Mouse (Mus musculus): ENCODE results near the gene Limd1. TPM values are rescaled to one million over a fixed set of nuclear protein-coding genes. Genes with fewer than 3 reads are reported as not detected.

The Limd1 gene
- total and polyA plus RNA-seq, 3 experiments, result 14.0 to 30.3 (median 22.8) TPM

DNA sequence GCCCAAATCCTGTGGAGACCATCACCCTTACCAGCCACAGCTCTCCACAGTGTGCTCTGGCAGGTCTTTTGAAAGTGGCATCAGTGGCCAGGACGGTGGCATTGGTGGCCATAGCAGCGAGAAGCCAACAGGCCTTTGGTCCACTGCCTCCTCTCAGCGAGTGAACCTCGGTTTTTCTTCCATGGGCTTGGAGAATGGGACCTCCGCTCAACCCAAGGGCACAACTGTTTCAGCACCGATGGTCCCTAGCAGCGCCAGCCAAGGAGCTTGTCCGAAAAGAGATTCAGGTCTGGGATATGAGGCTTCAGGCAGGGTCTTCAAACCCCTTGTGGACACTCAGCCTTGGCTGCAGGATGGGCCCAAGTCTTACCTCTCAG lies 1.4 kb downstream of the Limd1 start:
- H3K36me3 ChIP-seq (replicated peaks), result peaks cover 56% of the 10 kb centered on the region
- ATAC-seq (ENCODE audit: extremely low read depth, insufficient number of reproducible peaks, low FRiP score, poor library complexity, severe bottlenecking), result no peak
- peak overlapping the region; percentile 77 for H3K4me3 ChIP-seq (ENCODE audit: low read depth, low read length)
- H3K27me3 ChIP-seq (ENCODE audit: insufficient read depth, low read length), result peaks cover 7% of the 10 kb centered on the region; the same call in 1 of the 2 replicates
- no peak for TF ChIP-seq GATA1 (IDR thresholded peaks at IDR 0.05; ENCODE audit: borderline replicate concordance, low read length)
- TF ChIP-seq CTCF (IDR thresholded peaks at IDR 0.05; ENCODE audit: low read depth, low read length), result no peak
- TF ChIP-seq GATA2 (IDR thresholded peaks at IDR 0.05; ENCODE audit: borderline replicate concordance, low read depth, low read length), result no peak
- no peak for TF ChIP-seq POLR2AphosphoS5 (IDR thresholded peaks at IDR 0.05; ENCODE audit: insufficient replicate concordance, low read depth, low read length)
- no peak for TF ChIP-seq TAL1 (conservative IDR thresholded peaks at IDR 0.05; ENCODE audit: low read depth, low read length)
- H3K9me3 ChIP-seq (replicated peaks), result no peaks in the 10 kb centered on the region
- H3K4me1 ChIP-seq (ENCODE audit: insufficient read depth, low read depth, low read length), result peaks cover 65% of the 10 kb centered on the region
- DNase-seq (ENCODE audit: low spot score), result no peak

DNA sequence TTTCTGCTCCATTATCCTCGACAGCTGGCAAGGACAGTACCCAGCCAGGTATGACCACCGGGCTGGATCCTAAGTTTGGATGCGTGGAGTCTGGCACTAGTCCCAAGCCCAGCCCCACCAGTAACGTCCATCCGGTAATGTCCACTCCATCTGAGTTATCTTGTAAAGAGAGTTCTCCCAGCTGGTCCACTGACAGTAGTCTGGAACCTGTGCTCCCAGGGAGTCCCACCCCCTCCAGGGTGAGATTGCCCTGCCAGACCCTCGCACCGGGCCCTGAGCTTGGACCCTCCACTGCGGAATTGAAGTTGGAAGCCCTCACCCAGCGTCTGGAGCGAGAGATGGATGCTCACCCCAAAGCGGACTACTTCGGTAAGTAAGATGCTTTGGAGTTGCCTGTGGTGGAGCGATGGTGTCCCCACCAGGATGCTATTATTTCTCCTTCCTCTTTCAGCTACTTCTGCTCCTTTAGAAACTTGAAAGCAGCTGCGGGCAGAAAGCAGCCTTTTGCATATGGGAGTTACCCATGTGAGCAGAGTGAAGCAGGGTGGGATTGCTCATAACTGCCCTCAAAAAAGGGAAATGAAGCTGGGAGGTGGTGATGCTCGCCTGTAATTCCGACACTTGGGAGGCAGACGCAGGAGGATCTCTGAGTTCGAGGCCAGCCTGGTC lies 1.9 kb downstream of the Limd1 start:
- H3K27me3 ChIP-seq (ENCODE audit: insufficient read depth, low read length), result peaks cover 4% of the 10 kb centered on the region; the same call in 1 of the 2 replicates
- ATAC-seq (ENCODE audit: extremely low read depth, insufficient number of reproducible peaks, low FRiP score, poor library complexity, severe bottlenecking) (no peak), DNase-seq (ENCODE audit: low spot score) (no peak)
- peak overlapping the region; percentile 77 for H3K4me3 ChIP-seq (ENCODE audit: low read depth, low read length)
- no peaks in the 10 kb centered on the region for H3K9me3 ChIP-seq (replicated peaks)
- TF ChIP-seq GATA1 (IDR thresholded peaks at IDR 0.05; ENCODE audit: borderline replicate concordance, low read length) (no peak), CTCF (IDR thresholded peaks at IDR 0.05; ENCODE audit: low read depth, low read length) (no peak), TAL1 (conservative IDR thresholded peaks at IDR 0.05; ENCODE audit: low read depth, low read length) (no peak), POLR2AphosphoS5 (IDR thresholded peaks at IDR 0.05; ENCODE audit: insufficient replicate concordance, low read depth, low read length) (no peak), GATA2 (IDR thresholded peaks at IDR 0.05; ENCODE audit: borderline replicate concordance, low read depth, low read length) (no peak)
- H3K36me3 ChIP-seq (replicated peaks), result peaks cover 60% of the 10 kb centered on the region
- H3K4me1 ChIP-seq (ENCODE audit: insufficient read depth, low read depth, low read length), result peaks cover 67% of the 10 kb centered on the region

DNA sequence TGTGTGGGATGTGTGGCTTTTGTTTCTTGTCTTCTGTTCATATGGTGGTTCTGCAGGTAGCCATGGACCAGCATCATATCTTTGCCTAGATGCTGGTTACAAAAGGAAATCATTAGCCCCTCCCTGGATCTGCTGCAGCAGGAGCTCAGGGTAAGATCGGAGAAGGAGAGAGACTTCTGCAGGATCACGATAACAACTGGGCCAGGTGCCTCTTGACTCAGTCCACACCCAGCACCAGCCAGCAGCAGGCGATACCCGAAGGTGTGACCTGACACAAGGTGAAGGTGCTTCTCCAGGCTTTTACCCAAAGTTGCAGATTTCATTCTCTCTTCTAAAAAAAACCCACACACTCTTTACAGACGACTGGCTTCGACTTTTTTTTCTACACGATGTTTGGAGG lies 2.6 kb downstream of the Limd1 start:
- no peak for DNase-seq (ENCODE audit: low spot score)
- Histone ChIP-seq H3K36me3 (replicated peaks) (peaks cover 67% of the 10 kb centered on the region), H3K4me3 (ENCODE audit: low read depth, low read length) (peak overlapping the region; percentile 57; the same call in 1 of the 2 replicates), H3K4me1 (ENCODE audit: insufficient read depth, low read depth, low read length) (peaks cover 75% of the 10 kb centered on the region), H3K27me3 (ENCODE audit: insufficient read depth, low read length) (no peaks in the 10 kb centered on the region), H3K9me3 (replicated peaks) (no peaks in the 10 kb centered on the region)
- no peak for TF ChIP-seq CTCF (IDR thresholded peaks at IDR 0.05; ENCODE audit: low read depth, low read length)
- no peak for TF ChIP-seq POLR2AphosphoS5 (IDR thresholded peaks at IDR 0.05; ENCODE audit: insufficient replicate concordance, low read depth, low read length)
- no peak for TF ChIP-seq GATA2 (IDR thresholded peaks at IDR 0.05; ENCODE audit: borderline replicate concordance, low read depth, low read length)
- TF ChIP-seq TAL1 (conservative IDR thresholded peaks at IDR 0.05; ENCODE audit: low read depth, low read length), result no peak
- no peak for TF ChIP-seq GATA1 (IDR thresholded peaks at IDR 0.05; ENCODE audit: borderline replicate concordance, low read length)
- no peak for ATAC-seq (ENCODE audit: extremely low read depth, insufficient number of reproducible peaks, low FRiP score, poor library complexity, severe bottlenecking)

- H3K4me3 ChIP-seq (ENCODE audit: low read depth, low read length), result no peak overlapping the region
- ATAC-seq (ENCODE audit: extremely low read depth, insufficient number of reproducible peaks, low FRiP score, poor library complexity, severe bottlenecking), result no peak
Observed at GRCm38 (mm10) chr9:123483598-123483997, 5.1 kb downstream of the Limd1 start.

DNA sequence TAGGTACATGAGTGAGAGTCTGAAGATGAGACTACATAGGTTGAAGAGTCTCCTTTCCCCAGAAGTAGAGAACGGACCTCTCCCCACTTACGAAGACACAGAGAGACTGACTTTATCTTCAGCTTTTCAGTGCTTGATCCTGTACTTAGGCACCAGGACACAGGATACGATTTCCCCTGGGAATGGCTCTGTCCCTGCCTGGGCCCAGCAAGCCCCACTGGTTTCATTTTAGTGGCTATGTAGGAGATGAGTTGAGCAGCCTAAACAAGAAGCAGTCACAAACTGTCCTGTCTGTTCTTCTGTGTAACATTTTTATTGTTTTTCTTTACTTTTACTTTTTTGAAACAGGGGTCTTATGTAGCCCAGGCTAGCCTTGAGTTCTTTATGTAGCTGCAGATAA lies 6.3 kb downstream of the Limd1 start:
- Histone ChIP-seq H3K36me3 (replicated peaks) (peaks cover 94% of the 10 kb centered on the region), H3K9me3 (replicated peaks) (no peaks in the 10 kb centered on the region), H3K27me3 (ENCODE audit: insufficient read depth, low read length) (no peaks in the 10 kb centered on the region), H3K4me1 (ENCODE audit: insufficient read depth, low read depth, low read length) (peaks cover 78% of the 10 kb centered on the region), H3K4me3 (ENCODE audit: low read depth, low read length) (no peak overlapping the region)
- no peak for DNase-seq (ENCODE audit: low spot score)
- ATAC-seq (ENCODE audit: extremely low read depth, insufficient number of reproducible peaks, low FRiP score, poor library complexity, severe bottlenecking), result no peak
- no peak for TF ChIP-seq TAL1 (conservative IDR thresholded peaks at IDR 0.05; ENCODE audit: low read depth, low read length)
- no peak for TF ChIP-seq GATA1 (IDR thresholded peaks at IDR 0.05; ENCODE audit: borderline replicate concordance, low read length)
- no peak for TF ChIP-seq GATA2 (IDR thresholded peaks at IDR 0.05; ENCODE audit: borderline replicate concordance, low read depth, low read length)
- TF ChIP-seq CTCF (IDR thresholded peaks at IDR 0.05; ENCODE audit: low read depth, low read length), result no peak
- TF ChIP-seq POLR2AphosphoS5 (IDR thresholded peaks at IDR 0.05; ENCODE audit: insufficient replicate concordance, low read depth, low read length), result no peak

More at GRCm38 (mm10) chr9:123483598-123483997, 5.1 kb downstream of the Limd1 start:
- no peak for TF ChIP-seq TAL1 (conservative IDR thresholded peaks at IDR 0.05; ENCODE audit: low read depth, low read length)
- TF ChIP-seq POLR2AphosphoS5 (IDR thresholded peaks at IDR 0.05; ENCODE audit: insufficient replicate concordance, low read depth, low read length), result no peak
- TF ChIP-seq CTCF (IDR thresholded peaks at IDR 0.05; ENCODE audit: low read depth, low read length), result no peak
- no peak for TF ChIP-seq GATA1 (IDR thresholded peaks at IDR 0.05; ENCODE audit: borderline replicate concordance, low read length)
- no peak for TF ChIP-seq GATA2 (IDR thresholded peaks at IDR 0.05; ENCODE audit: borderline replicate concordance, low read depth, low read length)
- Histone ChIP-seq H3K4me1 (ENCODE audit: insufficient read depth, low read depth, low read length) (peaks cover 82% of the 10 kb centered on the region), H3K9me3 (replicated peaks) (no peaks in the 10 kb centered on the region), H3K36me3 (replicated peaks) (peaks cover 88% of the 10 kb centered on the region), H3K27me3 (ENCODE audit: insufficient read depth, low read length) (no peaks in the 10 kb centered on the region)
- no peak for DNase-seq (ENCODE audit: low spot score)

DNA sequence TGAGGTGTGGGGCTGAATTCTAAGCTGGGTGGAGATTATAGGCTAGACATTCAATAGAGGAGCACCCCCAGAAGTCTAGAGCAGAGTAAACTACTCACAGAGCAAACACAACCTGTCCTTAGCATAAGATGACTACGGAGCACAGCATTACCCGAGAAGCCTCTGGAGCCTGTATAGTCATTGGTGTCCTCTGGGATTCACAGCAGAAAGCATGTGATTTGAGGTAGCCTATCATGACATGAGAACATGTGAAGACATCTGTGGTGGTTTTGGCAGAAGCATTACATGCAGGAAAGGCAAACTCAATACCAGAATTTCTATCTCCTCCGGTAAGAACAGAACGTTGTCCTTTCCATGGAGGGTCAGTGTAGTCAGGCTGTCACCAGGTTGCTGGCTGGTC lies 7.1 kb downstream of the Limd1 start:
- Histone ChIP-seq H3K9me3 (replicated peaks) (no peaks in the 10 kb centered on the region), H3K4me3 (ENCODE audit: low read depth, low read length) (no peak overlapping the region), H3K27me3 (ENCODE audit: insufficient read depth, low read length) (no peaks in the 10 kb centered on the region), H3K36me3 (replicated peaks) (peaks cover 94% of the 10 kb centered on the region), H3K4me1 (ENCODE audit: insufficient read depth, low read depth, low read length) (peaks cover 75% of the 10 kb centered on the region)
- DNase-seq (ENCODE audit: low spot score) (no peak), ATAC-seq (ENCODE audit: extremely low read depth, insufficient number of reproducible peaks, low FRiP score, poor library complexity, severe bottlenecking) (no peak)
- TF ChIP-seq GATA1 (IDR thresholded peaks at IDR 0.05; ENCODE audit: borderline replicate concordance, low read length), result no peak
- no peak for TF ChIP-seq GATA2 (IDR thresholded peaks at IDR 0.05; ENCODE audit: borderline replicate concordance, low read depth, low read length)
- no peak for TF ChIP-seq POLR2AphosphoS5 (IDR thresholded peaks at IDR 0.05; ENCODE audit: insufficient replicate concordance, low read depth, low read length)
- TF ChIP-seq TAL1 (conservative IDR thresholded peaks at IDR 0.05; ENCODE audit: low read depth, low read length), result no peak

Measured in G1E (cell line).